Mouse (Mus musculus): ENCODE measurements around the gene Adam11.

Adam11 gene

DNA sequence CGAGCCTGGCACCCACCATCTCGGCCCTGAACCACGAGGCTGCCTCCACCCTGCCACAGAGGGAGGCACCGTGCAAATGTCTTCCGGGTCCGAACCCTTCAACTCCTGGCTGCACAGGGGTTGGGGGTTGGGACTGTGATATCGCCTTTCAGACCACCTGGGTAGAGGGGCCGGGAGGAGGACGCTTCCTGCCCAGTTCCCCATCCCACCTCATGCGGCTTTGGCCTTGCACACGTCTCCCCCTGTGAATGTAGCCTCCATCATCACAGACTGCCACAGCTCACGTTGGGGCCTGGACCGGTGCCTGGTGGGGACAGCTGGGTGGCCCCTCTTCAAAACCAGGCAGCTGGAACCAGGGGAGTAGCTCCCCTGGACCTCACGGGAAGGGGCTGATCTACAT lies 16.9 kb downstream of the Adam11 start:
- in situ Hi-C loops (cut with MboI, MseI) = loop anchor here (5.0 to 10.0 kb wide), 2 partner anchors 57 to 74 kb away; partner anchors contain the start of gene Higd1b

DNA sequence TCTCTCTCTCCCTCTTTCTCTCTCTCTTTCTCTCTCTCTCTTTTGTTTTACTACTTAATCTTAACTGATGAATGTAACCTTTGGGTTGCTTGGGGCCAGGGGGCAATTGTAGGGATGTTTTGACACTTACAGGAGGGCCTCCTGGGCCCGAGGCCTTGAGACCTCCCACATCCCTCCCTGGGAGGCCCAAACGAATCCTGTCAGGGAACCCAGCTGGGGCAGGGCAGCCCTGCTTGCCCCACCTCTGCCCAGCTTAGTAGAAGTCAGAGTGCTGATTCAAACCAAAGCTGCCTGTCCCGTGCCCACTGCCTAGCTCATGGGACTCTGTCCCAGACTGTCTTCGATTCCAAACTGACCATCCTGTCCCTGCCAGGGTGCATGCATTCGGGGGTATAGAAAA lies 17.4 kb downstream of the Adam11 start:
- in situ Hi-C loops (cut with MboI, MseI) = loop anchor here (5.0 to 10.0 kb wide), 2 partner anchors 56 to 74 kb away; partner anchors contain the start of gene Higd1b

DNA sequence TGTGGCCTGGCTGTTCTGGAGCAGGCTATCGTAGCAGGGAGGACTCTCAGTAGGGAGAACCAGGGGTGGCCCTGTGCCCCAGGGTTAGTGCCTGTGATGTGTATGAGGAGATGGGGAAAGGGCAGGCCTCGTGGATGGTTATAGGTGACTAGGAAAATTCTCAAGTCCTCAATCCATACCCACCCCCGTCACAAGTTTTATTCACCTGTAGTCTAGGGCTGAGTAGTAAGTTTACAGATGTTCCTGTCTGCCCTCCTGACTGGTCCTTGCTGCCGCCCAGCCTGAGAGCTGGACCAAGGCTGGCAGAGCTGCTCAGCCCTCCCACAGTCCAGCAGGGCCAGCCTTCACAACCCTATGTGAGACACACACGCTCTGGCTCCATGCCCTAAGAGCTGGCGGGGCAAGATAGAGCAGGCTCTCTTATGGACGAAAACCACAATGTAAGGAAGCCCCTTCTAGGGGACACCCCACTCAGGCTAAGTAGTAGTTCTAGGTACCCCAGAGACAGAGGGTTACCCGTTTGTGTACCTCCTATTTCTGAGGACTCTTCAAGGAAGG lies 17.9 kb downstream of the Adam11 start:
- in situ Hi-C loops (cut with MboI, MseI) = loop anchor here (5.0 to 10.0 kb wide), 2 partner anchors 56 to 73 kb away; partner anchors contain the start of gene Higd1b

DNA sequence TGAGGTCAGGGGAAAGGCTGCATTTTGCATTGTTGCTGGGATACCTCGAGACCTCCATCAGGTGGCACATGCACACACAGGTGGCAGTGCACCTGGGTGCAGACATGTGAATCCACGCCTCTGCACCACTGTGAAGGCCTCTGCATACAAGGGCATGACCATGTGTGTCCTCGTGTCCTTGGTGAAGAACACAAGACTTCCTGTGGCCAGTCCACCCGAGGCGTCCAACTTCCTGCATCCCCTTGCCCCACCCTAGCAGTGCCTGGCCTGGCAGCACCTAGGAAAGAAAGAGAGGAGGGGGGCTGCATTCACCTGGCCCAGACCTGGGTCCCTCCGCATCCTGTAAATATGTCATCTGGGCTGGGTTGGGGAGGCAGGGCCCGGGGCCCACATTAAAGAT lies 18.6 kb downstream of the Adam11 start:
- in situ Hi-C loops (cut with MboI, MseI) = loop anchor here (5.0 to 10.0 kb wide), 2 partner anchors 55 to 72 kb away; partner anchors contain the start of gene Higd1b

DNA sequence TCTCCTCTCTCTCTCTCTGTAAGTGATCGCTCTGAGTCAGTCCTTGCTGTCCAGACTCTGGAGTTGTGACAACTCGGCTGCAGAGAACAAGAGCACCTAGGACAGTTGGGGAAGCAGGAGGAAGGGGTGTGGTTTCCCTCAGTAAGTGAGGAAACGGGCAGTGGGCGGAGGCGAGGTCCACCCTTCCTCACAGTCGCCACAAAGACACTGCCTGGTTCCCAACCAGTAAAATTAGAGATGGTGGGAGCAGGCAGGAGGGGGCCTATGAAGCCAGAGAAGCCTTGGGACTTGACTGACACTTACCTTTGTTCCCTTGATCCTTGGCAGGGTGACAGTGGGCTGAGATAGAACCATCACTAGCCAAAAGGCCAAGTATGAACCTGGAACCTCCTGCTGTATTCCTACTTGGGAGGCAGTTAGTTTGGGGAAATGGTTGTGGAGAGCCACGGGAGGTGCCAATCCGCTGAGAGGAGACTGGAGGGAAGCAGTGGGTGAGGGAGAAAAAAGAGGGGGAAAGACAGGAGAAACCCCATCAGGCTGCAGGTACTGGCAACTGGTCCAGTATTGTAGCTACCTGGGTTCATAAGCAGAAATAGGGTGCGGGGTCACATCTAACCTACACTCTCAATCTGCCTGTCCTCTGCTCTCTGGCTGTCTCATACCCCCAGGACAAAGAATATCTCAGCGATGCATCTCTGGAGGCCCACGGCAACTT lies 19.2 kb downstream of the Adam11 start:
- in situ Hi-C loops (cut with MboI, MseI) = no loop called here

DNA sequence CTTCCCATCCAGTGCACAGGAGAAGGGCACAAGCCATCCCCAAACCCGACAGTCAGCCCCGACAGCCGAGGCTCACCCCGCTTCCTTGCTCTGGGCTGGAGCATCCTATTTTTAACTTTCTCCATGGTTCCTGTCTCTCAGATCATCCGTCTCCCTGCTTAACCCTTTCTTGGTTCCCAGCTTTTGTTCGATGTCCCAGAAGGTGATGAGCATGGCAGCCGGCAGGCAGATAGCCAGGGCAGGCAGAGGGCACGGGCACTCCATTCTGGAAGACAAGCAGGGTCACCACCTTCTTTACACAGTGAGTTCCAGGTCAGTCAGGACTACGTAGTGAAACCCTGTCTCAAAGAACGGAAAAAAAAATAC lies 19.7 kb downstream of the Adam11 start:
- in situ Hi-C loops (cut with MboI, MseI) = no loop called here

DNA sequence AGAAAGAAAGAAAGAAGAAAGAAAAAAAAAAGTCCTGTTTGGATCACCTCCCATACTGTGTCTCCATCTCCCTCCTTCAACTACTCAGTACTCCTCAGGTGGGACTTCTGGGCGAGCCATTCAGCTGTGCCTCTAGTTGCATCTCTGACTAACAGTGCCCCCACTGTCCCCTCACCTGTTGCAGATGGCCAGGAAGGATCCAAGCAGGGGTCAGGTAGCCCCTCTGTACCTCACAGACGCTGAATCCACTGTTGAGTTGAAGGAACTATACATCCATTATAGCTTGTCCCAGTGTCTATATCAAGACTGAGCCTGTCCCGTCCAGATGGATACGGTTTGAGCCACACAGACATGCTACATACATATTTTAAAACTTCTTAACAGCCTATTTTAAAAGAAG lies 20.3 kb downstream of the Adam11 start:
- in situ Hi-C loops (cut with MboI, MseI) = no loop called here

DNA sequence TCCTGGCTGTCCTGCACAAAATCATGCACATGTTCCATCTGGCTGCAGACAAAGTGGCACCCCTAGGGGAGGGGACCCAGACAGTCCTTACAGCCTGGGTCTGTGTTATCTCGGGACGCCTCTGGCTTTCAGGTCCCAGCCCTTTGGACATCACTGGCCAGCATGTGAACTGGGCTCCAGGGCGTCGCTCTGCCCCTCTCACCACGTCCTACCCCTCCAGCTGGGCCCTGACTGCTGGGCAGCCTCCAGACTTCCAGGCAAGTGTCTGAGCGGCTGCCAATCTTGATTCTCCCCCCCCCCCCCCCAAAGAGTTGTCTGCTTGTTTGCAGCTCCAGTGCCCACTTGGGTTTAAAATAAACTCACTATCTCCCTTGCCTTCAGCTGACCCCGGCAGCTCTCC lies 22.2 kb downstream of the Adam11 start:
- in situ Hi-C loops (cut with MboI, MseI) = no loop called here

DNA sequence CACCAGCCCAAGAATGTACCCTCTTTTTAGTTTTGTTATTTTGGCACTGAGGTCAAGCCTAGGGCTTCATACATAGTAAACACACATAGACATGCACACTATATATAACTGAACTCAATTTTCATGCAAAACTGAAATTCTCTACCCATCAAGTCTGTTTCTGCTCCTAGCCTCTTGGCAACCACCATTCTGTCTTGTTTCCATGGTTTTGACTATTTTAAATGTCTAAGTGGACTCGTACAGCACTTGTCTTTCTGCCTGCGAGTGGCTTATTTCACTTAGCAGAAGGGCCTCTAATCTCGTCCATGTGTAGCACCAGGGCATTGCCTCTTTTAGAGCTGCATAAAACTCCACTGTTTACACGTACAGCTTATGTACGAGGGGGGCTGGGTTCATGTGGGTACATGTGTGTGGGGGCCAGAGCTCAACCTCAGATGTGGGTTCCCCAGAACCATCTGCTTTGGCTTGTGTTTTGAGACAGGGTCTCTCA lies 26.5 kb downstream of the Adam11 start:
- in situ Hi-C loops (cut with MboI, MseI) = no loop called here

DNA sequence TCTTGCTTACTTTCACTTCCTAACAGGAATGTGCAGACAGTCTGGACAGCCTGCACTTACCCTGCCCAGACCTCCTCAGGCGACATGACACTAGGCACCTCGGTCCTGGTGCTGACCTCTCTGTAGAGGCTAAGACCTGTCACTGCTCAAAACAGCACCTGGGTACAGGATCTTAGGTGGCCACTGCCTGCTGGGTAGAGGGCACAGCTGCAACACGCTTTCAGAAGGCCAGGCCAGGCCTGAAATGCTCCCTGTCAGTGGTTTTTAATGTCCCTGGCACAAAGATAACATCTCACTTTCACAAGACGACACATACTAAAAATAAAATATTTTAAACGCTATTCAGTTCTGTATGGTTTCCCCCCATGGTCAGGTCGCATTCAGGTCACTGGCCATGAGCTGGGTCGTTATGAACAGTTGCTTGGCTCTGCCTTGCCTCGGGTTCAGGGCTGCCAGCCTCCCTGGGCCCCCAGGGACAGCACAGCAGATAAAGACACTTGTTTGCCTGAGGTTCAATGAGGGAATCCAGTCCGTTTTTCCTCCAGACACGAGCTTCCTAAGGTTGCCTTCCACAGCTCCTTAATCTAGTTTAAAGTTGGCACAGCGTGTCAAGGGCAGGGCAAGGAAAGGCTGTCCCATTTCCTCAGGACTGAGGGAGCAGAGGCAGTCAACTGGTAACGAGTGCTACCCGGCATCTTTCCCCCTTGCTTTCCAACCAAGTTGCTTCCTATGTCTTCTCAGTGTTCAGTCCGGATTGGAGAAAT lies 30.6 kb downstream of the Adam11 start:
- in situ Hi-C loops (cut with MboI, MseI) = no loop called here

DNA sequence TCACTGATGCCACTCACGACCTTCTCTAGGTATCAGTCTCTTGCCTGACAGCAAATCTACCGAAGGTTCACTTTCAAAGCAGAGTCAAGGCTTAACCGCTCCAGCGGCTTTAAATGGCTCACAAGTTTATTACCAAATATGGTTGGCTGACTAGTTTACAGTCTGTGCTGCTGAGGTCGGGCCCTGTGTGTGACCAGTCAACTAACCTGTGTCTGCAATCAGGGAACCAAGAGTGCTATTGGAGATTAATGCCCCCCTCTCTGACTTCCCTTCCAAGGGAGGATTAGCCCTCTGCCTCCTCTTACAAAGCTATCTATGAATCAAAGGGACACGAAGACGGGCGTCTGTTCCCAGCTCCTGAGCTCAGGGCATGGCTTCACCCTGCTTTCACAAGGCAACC lies 32.9 kb downstream of the Adam11 start:
- in situ Hi-C loops (cut with MboI, MseI) = no loop called here

DNA sequence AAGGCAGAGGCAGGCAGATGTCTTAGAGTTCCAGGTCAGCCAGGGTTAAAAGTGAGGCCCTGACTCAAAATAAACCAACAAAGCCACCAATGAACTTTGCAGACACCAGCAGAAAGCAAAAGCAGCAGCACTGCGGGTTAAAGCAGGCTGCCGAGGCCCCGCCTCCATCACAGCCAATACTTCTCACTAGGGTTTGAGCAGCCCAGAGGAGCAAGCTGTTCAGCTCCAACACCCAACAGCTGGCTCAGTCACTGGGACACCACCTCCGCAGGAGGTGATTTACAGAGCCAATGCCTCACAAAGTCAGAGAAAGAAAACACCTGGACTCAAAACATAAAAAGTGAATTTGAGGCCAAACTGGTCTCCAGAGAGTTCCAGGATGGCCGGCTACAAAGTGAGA lies 42.2 kb downstream of the Adam11 start:
- in situ Hi-C loops (cut with MboI, MseI) = no loop called here

DNA sequence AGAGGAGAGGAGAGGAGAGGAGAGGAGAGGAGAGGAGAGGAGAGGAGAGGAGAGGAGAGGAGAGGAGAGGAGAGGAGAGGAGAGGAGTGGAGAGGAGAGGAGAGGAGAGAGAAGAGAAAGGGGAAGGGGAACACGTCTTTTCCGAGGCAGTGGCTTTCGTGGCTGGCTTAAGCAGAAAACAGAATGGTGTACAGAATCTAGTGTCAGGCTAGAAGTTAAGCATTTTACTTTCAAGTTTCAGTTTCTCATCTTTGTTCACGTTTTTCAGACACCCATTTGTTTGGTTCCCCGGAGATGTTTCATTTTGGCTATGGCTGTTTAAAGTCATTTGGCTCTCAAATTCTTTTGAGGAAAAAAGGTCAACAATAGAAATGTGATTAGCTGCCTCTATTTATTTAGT lies 47.0 kb downstream of the Adam11 start:
- in situ Hi-C loops (cut with MboI, MseI) = no loop called here

DNA sequence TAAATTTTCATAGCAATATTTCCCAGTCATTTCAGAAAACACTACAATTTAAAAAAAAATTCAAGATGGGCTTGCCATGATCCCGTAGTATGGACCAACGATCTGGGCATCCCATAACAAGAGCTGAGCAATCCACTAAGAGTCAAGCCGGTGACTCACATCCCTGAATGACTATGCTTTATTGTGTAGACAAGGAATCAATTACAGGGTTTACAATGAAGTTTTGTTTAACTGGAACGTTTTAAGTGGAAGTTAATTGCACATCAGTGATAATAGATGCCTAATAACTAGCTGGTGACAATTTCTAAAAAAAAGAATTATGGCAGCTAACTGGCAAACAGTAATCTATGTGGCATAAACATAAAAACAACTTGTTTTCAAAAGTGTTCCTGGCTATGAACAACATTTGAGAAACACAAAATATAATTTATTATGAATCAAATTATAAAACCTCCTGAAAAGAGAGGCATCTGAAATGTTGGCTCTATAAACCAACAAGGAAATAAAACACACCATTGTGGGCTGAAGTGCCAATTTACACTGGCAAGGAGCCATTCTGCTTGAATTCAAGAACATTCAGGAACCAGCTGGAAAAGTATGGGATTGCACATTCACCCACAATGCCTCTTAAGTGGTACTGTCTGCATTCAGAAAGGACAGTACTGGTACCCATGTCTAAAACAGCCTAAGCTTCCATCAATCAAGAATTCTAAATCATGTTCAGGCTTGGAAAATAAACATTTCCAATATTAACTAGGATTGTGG lies 49.7 kb downstream of the Adam11 start:
- in situ Hi-C loops (cut with MboI, MseI) = no loop called here

DNA sequence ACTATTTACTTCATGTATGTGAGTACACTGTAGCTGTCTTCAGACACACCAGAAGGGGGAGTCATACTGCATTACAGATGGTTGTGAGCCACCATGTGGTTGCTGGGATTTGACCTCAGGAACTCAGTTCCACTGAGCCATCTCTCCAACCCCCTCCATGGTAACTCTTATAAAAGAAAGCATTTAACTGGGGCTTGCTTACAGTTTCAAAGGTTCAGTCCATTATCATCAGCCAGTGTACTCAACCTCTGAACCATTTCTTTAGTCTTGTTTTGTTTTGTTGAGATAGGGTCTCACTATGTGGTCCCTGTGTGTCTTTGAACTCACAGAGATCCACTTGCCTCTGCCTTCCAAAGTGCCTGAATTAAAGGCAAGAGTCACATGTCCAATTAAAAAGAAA lies 53.6 kb downstream of the Adam11 start:
- in situ Hi-C loops (cut with MboI, MseI) = no loop called here

DNA sequence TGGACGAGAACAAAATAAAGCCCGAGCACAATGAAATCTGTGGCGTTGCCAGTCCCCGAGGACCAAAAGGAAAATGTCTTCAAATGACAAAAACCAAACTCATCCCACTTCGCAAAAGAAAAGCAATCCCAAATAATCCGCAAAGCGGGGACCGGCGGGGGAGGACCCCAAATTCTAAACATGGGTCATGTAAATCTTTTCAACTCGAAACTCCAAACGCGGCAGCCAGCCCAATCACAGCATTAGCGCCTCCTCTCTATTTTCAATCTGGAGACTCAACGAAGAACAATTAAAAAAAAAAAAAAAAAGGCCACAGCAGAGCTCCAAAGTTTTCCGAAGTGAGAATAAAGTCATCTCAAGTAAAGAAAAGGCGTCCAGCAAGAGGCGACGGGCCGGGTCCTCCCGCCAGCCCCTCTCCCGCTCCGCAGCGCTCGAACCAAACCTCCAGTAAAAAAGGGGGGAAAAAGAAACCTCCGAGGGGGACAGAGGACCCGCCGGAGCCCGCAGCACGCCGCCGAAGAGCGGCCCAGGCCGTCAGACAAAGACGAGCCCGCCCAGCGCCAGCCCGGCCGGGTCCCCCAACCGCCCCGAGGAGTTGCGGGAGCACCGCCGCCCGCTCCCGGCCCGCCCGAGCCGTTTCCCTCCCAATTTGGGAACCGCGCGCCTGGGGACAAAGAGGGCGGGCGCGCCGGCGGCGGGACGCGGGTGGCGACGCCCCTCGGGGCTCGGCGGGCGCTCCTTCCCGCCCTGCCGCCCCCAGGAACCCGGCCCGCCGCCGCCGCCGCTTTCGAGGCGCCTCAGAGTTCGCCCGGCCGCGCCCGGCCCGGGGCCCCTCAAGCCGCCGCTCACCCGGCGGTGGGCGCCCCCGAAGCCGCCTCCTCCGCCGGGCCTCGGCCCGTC lies 57.1 kb downstream of the Adam11 start:
- in situ Hi-C loops (cut with MboI, MseI) = no loop called here

DNA sequence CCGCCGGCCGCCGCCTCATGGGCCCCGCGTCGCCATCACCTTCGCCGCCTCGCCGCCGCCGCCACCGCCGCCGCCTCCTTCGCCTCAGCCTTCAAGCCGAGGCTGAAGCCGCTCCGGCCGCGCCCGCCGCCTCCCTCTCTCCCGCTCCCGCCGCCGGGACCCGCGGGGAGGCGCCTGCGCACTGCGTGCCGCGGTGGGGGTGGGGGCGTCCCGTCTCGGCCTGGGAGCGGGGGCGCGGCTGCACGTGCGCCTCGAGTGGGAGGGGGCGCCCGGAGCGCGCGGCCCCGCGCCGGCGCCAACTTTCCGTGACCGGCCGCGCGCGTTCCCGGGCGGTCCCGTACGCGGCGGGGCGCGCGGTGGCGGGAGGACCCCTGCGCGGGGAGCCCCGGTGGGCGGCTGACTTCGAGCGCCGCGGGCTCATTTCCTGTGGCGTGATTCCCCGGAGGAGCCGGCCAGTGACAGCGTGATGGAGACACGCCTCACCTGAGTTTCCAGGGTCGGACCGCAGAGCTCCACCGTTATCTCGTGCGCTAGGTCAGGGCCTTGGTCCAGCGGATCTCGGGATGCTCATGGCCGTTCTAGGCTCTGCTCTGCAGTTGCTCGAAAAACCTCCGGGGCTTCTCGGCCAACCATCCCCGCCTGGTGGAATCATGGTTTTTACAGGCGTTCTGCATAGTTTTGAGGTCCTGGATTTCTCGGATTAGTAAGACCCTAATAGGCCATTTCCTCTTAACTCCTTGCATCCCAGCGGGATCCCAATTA lies 58.0 kb downstream of the Adam11 start, which contains the start of gene Gjc1:
Gene Gjc1 (minus strand): TSS at position 680 of the 762 bp plus-strand sequence.
- in situ Hi-C loops (cut with MboI, MseI) = no loop called here

DNA sequence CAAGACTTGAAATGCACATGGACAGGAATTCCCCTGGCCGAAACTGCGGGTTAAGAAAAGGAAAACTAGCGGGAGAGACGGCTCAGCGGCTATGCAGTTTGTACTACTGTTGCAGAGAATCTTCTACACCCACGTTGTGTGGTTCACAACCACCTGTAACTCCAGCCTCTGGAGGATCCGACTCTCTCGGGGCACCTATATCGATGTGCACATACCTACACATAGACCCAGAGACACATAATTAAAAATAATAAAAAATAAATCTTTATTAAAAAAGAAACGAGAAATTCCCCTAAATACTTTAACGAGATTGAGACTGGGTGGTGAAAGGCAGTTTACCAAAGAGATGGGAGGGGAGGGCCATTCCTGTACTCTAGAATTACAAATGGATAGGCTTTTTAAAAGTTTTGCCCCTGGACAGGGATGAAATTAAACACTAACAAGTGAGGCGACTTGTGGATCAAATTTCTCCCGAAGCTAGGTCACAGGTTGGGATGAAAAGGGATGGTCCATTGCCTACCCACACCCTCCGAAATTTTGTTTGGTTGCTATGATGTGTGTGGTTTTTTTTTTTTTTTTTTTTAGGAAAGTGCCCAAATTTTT lies 58.6 kb downstream of the Adam11 start:
- in situ Hi-C loops (cut with MboI, MseI) = no loop called here

DNA sequence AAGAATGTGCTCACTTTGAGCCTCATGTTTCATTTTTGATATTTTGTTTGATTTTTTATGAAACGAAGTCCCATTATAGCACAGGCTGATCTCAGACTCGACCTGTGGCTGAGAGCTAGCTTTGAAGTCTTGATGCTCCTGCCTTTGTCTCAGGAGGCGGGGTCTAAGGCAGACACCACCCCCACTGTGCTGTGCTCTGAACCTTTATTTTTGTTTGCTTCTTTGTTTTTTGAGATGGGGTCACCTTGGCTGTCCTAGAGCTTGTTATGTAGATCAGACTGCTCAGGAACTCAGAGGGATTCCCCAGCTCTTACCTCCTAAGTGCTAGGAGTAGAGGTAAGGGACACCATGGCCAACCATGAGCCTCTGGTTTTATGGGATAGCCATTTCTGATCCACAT lies 59.2 kb downstream of the Adam11 start:
- in situ Hi-C loops (cut with MboI, MseI) = no loop called here

DNA sequence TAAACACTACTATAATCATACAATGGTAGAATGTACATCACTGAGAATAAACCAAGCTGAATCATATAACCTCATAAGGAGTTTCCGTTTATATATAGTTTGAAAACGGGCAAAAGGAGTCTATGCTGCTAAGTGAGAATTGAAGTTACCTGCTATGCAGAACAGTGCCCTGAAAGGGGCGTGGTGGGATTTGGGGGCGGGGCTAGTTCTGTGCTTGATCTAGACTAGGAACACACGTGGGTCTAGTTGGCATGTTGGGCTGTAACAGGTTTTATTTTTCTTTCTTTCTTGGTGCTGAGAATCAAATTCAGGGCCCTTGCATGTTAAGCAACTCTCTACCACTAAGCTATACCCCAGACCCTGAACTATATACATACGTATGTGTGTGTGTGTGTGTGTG lies 60.0 kb downstream of the Adam11 start:
- in situ Hi-C loops (cut with MboI, MseI) = no loop called here

Measured in T-helper 2 cell (primary cell).